Mouse (Mus musculus) ES-Bruce4 (cell line): ENCODE measurements around the gene Srp54b. TPM values are rescaled to one million over a fixed set of nuclear protein-coding genes. Genes with fewer than 3 reads are reported as not detected.
"Not testable (repeated sequence)": the region's sequence is repeated elsewhere in the genome, so short reads cannot be mapped to it uniquely, and the experiment has no call there.

Experiments used
- H3K27ac ChIP-seq: 2 replicates; pipeline ENCODE4 v1.5.1; 2012; ENCODE audit warnings: low read length, inconsistent platforms; ENCODE audit not compliant: insufficient read depth
- H3K27me3 ChIP-seq: 2 replicates; pipeline ENCODE4 v1.6.1; 2012; ENCODE audit warnings: mild to moderate bottlenecking, low read length, inconsistent platforms; ENCODE audit not compliant: control insufficient read depth, poor library complexity, insufficient read depth, severe bottlenecking
- H3K36me3 ChIP-seq: 2 replicates; pipeline ENCODE4 v1.6.1; 2012; ENCODE audit warnings: inconsistent platforms, mild to moderate bottlenecking, low read length, moderate library complexity; ENCODE audit not compliant: control insufficient read depth, poor library complexity, insufficient read depth, severe bottlenecking
- H3K4me1 ChIP-seq: one replicate; pipeline ENCODE4 v1.8.1; 2011; ENCODE audit warnings: low read length; ENCODE audit not compliant: control insufficient read depth, insufficient read depth
- H3K4me3 ChIP-seq: 2 replicates; pipeline ENCODE4 v1.5.1; 2011; ENCODE audit warnings: low read depth, mild to moderate bottlenecking, low read length
- H3K9ac ChIP-seq: 2 replicates; pipeline ENCODE4 v1.6.1; 2012; ENCODE audit warnings: low read depth, mild to moderate bottlenecking, inconsistent platforms; ENCODE audit not compliant: poor library complexity, severe bottlenecking
- H3K9me3 ChIP-seq: replicated peaks from 2 replicates; pipeline ENCODE4 v1.6.1; 2012; ENCODE audit warnings: mild to moderate bottlenecking, low read length, inconsistent platforms; ENCODE audit not compliant: control insufficient read depth, poor library complexity, insufficient read depth, severe bottlenecking
- polyA plus RNA-seq: library from polyadenylated mRNA; stranded (reverse); fragments of >200 nt; gene quantifications from 2 replicates; pipeline ENCODE4 v1.2.4, GENCODE M21; 2011; ENCODE audit warnings: low read depth; ENCODE audit not compliant: missing spikeins, insufficient read depth, insufficient read length

Srp54b gene
- 41.9 and 56.4 TPM in 2 replicates for polyA plus RNA-seq

DNA sequence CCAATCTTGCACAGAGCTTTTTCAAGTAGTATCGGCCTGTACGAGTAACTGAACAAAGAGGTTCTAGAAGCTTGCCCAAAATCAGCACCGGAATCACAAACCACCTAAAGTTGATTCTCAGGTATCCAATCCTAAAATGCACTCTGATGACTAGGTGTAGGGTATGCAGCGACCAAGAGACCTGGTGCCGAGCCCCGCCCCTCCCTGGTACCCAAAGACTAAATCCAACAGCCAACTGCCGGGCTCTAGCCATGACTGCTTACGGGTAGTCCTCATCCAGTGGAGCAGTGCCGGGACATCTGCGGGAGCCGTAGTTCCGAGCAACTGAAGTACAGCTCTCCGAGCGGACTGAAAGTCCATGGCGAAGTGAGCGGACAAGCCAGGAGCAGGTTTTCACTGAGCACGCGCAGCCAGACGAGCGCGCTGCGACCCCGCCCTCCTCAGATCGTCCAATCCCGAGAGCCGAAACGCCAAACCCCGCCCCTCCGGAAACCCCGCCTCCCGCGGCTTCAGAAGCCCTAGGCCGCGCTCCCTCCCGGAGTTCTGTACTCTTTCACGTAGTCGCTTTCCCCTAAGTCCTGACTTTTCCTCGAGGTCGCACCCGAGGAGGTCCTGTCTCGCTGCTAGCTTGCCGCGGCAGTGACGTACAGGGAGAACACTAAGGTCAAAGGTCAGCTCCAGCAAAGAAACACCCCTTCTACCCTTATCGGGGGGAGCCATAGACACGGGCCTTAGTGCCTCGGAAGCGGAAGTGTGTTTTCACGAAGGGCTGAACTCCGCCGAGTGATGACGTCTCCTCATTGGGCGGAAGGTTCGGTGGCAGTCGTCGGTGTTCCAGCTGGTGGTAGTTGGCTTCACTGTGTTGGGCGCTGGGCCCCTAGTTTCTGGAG lies at the start of gene Srp54b:
Srp54b (plus strand) TSS at position 546 of the 890 bp plus-strand sequence.
- not testable (repeated sequence) for H3K36me3 ChIP-seq, H3K27ac ChIP-seq, H3K4me1 ChIP-seq, H3K9me3 ChIP-seq, H3K27me3 ChIP-seq, H3K9ac ChIP-seq, H3K4me3 ChIP-seq

GRCm38 (mm10) chr12:55112616-55113015 lies 42.3 kb upstream of the Srp54b start:
- H3K36me3 ChIP-seq, H3K4me1 ChIP-seq, H3K9ac ChIP-seq, H3K9me3 ChIP-seq, H3K27me3 ChIP-seq, H3K27ac ChIP-seq, H3K4me3 ChIP-seq: not testable (repeated sequence)

GRCm38 (mm10) chr12:55124242-55124641 lies 30.7 kb upstream of the Srp54b start, which contains the start of gene Fam177a:
TSS of gene Fam177a (plus strand) at chr12:55124469.
- H3K4me3 ChIP-seq, H3K4me1 ChIP-seq, H3K27ac ChIP-seq: not testable (repeated sequence)

DNA sequence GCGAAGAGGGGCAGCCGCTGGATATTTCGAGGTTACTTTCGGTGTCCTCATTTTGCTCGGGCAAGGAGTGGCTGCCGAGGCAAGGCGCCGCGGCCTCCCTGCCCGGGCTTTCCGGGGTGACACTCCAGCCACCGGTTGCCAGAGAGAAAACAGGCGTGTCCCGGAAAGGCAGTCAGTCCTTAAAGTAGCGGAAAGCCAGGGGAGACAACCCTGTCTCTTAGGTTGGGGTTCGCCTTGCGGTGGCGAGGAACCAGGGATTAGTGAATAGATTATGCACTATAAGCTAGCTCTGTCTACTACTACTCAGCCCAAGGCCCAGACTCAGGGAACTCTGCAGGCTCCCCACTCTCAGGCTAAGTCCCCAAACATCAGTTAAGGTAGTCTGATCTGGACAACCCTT lies 30.2 kb upstream of the Srp54b start:
- not testable (repeated sequence) for H3K4me1 ChIP-seq, H3K9ac ChIP-seq, H3K27me3 ChIP-seq, H3K9me3 ChIP-seq, H3K27ac ChIP-seq, H3K4me3 ChIP-seq, H3K36me3 ChIP-seq

More at GRCm38 (mm10) chr12:55124242-55124641, 30.7 kb upstream of the Srp54b start, which contains the start of gene Fam177a:
- H3K9me3 ChIP-seq, H3K27me3 ChIP-seq, H3K36me3 ChIP-seq, H3K9ac ChIP-seq: not testable (repeated sequence)

DNA sequence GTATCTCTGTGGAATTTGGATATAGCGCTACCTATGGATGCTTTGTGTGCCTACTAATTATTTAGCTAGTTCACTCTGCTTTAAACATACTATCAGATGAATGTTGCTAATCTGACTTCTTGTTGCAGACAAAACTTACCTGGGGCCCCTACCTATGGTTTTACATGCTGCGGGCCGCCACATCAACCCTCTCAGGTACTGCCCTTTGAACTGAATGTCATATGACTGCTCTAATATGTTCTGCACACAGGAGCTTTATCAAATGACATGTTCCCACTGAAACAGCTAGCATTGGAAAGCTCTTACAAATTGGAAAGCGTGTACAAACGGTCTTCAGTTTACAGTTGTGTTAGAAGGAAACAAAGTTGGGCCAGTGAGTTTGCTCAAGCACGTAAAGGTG lies 19.4 kb upstream of the Srp54b start:
- not testable (repeated sequence) for H3K4me1 ChIP-seq, H3K9ac ChIP-seq, H3K4me3 ChIP-seq, H3K27me3 ChIP-seq, H3K27ac ChIP-seq, H3K9me3 ChIP-seq, H3K36me3 ChIP-seq

GRCm38 (mm10) chr12:55137859-55138258 lies 17.0 kb upstream of the Srp54b start:
- not testable (repeated sequence) for H3K36me3 ChIP-seq, H3K9me3 ChIP-seq, H3K27ac ChIP-seq, H3K4me3 ChIP-seq, H3K27me3 ChIP-seq, H3K4me1 ChIP-seq, H3K9ac ChIP-seq

DNA sequence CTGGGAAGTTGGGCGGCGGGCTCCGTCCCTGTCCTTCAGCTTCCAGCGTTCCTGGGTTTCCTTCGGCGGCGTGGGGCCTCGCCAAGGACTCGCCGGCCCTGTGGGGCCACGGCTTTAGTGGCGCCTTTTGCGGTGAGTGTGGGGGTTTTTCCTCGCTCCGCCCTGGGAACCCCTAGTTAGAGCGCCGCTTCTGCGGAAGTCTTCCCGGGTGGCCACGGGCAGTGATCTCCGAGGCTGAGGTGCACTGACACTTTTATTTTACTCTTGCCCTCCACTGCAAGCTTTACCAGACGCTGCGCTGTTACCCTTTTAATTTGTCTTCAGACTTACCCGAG lies 512 bp downstream of the Srp54b start:
- H3K27ac ChIP-seq, H3K9ac ChIP-seq, H3K9me3 ChIP-seq, H3K36me3 ChIP-seq, H3K27me3 ChIP-seq, H3K4me1 ChIP-seq, H3K4me3 ChIP-seq: not testable (repeated sequence)

- not testable (repeated sequence) for H3K9ac ChIP-seq, H3K36me3 ChIP-seq, H3K27me3 ChIP-seq, H3K9me3 ChIP-seq, H3K27ac ChIP-seq, H3K4me3 ChIP-seq, H3K4me1 ChIP-seq
Observed at GRCm38 (mm10) chr12:55167034-55167557, 12.2 kb downstream of the Srp54b start.

DNA sequence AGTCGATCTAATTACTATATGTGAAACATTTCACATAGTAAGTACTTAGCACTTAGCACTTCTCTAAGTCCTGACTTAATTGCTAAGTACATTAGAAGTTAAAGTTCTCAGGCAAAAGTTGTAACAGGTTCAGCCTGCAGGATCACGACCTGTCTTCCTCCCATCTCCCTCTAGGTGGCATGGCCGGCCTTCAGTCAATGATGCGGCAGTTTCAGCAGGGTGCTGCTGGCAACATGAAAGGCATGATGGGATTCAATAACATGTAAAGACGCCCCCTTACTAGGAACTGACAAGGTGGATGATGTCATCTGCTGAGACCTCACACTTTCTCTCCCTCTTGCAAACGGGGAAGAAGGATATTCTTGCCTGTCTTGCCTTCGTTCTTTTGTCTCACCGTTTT lies 32.8 kb downstream of the Srp54b start:
- H3K36me3 ChIP-seq, H3K9ac ChIP-seq, H3K9me3 ChIP-seq, H3K27ac ChIP-seq, H3K4me1 ChIP-seq, H3K4me3 ChIP-seq, H3K27me3 ChIP-seq: not testable (repeated sequence)

- not testable (repeated sequence) for H3K27ac ChIP-seq, H3K9ac ChIP-seq, H3K27me3 ChIP-seq, H3K9me3 ChIP-seq, H3K36me3 ChIP-seq, H3K4me3 ChIP-seq, H3K4me1 ChIP-seq
Observed at GRCm38 (mm10) chr12:55189127-55189526, 34.2 kb downstream of the Srp54b start.
